Mouse (Mus musculus) fat pad, adult 2 months (tissue): Measurements from ENCODE around the gene Zbtb7a.
"Not testable (repeated sequence)": the region's sequence is repeated elsewhere in the genome, so short reads cannot be mapped to it uniquely, and the experiment has no call there.

Experiments
- DNase-seq: peaks from one replicate; pipeline ENCODE4 v3.0.0-alpha.2; 2011; ENCODE audit warnings: low read depth, low spot score; ENCODE audit errors: extremely low read depth

Gene Zbtb7a

DNA sequence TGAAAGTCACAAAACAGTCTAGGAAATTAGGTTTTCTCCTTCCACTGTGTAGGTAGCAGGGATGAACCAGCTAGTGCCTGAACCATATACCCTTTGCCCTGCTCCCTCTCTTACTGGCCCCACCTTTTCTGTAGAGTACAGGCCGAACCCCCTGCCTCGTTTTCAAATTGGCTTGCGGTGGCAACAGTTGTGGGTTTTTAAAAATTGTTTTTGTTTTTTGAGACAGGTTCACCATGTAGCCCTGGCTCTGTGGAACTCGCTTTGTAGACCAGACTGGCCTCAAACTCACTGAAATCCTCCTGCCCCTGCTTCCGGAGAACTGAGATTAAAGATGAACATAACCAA, 33.0 kb downstream of the Zbtb7a start:
- DNase-seq: no peak

DNA sequence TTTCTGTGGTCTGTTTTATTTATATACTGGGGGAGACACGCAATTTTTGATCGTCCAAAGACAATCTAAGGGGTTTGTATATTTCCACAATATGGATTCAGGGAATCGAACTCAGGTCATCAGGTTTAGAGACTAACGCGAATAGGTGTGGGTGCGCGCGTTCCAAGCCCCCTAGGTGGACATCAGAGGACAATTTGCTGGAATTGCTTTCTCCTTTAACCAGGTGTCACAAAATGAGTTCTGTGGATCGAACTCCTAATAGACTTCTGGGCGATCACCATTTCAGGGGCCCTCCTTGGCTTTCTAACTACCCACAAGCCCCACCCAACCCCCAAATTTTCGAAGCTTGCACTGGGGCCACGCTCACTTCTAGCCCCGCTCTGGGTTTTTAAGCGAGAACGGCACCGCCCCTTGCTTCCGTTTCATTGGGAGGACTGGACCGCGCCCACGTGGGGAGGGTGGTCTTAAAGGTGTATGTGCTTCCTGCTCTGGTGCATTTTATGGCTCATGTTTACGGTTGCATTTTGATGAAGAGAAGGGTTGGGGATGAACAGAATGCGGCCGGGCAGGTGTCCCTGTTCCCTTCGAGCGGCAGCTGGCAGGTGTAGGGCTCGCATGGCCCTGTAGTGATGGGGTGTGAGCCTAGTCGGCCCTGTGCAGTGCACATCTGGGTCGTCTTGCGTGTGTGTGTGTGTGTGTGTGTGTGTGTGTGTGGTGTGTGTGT, 33.7 kb downstream of the Zbtb7a start:
- DNase-seq: no peak

DNA sequence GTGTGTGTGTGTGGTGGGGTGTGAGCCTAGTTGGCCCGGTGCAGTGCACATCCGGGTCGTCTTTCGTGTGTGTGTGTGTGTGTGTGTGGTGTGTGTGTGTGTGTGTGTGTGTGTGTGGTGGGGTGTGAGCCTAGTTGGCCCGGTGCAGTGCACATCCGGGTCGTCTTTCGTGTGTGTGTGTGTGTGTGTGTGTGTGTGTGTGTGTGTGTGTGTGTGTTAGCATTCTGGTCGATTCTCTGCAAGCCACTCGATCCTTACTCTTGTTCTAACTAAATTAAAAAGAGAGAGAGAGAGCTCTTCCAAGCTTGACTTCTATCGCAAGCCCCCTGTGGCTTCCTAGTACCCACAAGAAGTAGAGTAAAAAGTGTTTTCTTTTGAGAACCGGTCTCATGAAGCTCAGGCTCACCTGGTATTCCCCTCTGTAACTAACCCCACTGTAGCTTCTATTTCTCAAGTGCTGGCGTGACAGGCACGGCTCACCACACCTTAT, 34.4 kb downstream of the Zbtb7a start:
- DNase-seq: not testable (repeated sequence)

DNA sequence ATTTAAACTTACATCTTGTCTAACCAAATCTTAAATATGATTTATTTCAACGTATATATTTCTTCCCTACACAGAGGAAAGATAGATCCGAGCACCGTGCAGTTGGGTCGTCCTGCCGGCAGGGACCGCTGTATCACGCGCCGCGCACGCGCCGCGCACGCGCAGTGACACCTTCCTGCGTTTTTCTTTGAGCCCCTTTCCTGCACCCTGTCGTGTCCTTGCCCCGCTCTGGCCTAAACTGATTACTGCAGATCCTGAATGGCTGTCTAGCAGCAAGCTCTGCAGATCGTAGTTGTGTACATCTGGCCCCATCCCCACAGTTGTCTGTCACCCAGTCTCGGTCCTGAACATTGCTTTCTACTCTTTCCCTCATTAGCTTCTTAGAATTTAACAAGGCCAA, 38.1 kb downstream of the Zbtb7a start:
- no peak for DNase-seq

DNA sequence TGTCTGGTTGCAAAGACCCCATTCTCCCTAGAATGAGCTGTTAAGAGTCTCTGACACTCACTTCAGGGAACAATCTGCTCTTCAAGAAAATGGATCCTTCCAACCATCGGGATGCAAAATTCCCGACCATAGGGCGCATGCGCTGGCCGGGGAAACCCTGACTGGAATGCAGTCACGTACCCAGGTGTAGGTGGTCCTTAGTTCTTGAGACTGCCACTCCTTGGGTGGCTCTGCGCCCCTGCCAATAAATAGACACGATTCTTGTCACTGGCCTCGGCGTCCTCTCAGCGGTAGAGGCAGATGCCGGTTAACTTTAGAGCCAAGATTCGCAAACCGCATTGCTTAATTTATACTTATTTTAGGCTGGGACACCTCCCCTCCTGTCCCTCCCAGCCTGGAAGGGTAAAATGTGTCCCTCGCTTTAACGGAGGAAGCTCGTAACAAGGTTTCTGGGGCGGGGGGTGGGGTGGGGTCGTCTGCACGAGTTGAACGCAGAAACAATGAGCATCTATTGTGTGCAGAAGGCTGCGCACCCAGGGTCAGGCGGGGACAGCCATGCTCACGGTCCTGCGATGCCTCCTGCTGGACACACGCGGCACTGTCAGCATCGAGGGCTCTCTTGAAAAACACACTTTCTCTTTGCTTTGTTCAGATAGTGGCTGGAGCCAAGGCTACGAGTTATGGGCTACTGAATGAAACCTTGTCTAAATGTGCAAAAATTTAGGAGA, 39.8 kb downstream of the Zbtb7a start:
- DNase-seq: no peak

DNA sequence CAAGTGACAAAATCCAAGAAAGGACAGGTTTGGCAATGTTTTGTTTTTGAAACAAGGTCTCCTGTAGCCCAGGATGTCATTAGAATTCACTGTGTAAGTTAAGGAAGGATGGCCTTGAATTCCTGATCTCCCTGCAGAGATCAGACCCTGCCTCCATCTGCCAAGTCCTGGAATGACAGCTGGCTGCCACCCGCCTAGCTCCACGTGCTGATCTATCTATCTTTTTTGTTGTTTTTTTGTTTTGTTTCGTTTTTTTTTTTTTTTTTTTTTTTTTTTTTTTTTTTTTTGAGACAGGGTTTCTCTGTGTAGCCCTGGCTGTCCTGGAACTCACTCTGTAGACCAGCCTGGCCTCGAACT, 40.3 kb downstream of the Zbtb7a start:
- DNase-seq: not testable (repeated sequence)

DNA sequence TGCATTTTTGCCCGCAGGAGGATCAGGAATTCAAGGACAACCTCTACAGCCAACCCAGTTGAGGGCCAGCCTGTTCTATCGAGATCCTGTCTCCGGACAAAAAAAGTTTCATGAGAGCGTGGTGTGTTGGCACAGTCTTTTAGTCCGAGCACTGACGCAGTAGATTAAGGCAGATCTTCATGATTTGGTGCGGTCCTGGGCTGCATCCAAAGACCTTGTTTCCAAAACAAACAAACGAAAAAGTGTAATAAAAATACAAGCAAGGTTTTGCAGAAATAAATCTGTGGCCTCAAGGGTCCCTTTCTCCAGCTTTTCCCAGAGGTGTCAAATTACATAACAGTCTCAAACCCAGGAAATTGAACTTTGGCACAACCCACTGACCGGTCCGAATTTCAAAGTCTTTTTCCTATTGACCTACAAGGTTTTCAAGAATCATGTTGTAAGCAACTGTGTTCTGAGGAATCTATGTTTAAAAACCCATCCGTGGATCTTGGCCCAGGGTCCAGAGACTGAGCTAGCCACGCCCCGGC, 41.0 kb downstream of the Zbtb7a start:
- no peak for DNase-seq

DNA sequence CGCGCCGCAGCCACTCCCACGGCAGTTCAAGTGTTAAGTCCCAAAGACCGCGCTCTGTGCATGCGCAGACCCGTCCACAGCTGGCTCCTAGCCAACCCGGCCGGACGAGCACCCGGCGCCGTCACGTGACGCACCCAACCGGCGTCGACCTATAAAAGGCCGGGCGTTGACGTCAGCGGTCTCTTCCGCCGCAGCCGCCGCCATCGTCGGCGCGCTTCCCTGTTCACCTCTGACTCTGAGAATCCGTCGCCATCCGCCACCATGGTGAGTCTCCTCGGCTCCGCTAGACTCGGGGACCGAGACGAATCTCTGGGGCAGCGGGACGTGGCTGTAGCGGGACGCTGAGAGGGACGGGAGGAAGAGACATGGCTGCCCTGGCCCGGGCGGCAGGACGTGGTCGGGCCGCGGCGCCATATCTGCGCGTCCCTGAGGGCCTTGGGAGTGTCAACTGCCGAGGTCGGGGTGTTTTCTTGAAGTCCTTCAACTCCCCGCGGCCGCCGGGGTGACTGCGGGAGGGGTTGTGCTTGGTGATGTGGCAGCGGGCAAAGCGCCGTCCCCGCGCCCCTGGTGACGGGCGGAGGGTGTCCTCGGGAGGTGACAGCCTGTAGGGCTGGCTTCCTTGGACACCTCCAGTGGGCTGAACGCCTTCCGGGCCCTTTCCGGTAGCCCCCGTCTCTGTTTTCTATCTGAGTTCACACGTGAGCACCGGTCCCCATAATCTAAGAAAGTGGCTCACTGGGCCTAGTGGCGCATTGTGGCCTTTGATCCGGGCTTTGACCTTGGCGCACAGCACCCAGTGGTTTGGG, 41.6 kb downstream of the Zbtb7a start, which contains the start of gene Eef2:
Eef2 (plus strand) TSS at position 166 of the 806 bp plus-strand sequence.
- no peak for DNase-seq

DNA sequence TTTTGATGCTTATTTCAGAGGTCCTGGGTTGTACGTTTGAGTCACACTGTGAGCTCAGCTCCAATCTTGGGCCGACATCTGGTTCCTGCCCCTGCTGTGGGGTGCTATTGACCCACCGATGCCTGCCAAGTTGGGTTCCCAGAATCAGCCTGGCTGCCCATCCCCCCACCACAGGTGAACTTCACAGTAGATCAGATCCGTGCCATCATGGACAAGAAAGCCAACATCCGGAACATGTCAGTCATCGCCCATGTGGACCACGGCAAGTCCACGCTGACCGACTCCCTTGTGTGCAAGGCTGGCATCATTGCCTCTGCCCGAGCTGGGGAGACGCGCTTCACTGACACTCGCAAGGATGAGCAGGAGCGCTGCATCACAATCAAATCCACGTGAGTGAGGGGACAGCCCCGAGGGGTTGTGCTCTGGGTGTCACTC, 42.5 kb downstream of the Zbtb7a start:
- no peak for DNase-seq

DNA sequence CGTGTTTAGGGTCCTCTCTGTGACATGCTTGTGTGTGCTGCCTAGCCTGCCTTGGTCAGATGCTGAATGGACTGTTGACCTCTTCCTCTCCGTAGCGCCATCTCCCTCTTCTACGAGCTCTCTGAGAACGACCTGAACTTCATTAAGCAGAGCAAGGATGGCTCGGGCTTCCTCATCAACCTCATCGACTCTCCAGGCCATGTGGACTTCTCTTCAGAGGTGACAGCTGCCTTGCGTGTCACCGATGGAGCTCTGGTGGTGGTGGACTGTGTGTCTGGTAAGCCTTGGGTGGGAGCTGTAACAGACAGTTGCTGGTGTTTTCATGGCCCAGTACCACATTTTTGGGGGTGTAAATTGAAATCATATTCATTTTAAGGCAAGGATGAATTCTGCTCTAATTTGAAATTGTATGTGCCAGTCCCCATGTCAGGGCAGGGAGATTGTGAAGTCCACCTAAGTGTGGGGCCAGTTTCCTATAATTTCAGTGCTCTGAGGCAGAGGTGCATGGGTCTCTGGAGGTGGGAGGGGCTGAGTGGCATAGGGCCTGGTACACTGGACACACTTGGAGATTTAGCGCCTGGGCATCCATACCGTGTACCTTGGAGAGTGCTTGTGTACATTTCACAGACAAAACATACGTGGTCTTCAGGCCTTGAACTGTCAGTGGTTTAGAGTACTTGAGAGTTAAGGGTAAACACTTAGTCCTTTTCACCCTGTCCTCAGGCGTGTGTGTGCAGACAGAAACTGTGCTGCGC, 43.1 kb downstream of the Zbtb7a start:
- no peak for DNase-seq

DNA sequence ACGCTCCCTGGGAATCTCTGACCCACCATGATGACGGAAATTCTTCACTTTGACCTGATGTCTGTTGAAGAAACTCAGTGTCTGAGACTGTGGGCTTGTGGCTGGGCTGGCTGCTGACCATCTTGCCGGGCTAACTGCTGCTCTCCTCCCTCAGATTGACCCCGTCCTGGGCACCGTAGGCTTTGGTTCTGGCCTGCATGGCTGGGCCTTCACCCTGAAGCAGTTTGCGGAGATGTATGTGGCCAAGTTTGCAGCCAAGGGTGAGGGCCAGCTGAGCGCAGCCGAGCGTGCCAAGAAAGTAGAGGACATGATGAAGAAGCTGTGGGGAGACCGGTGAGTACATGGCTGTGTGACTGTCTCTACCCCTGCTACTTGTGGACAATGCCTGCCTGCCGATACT, 43.9 kb downstream of the Zbtb7a start:
- DNase-seq: no peak

DNA sequence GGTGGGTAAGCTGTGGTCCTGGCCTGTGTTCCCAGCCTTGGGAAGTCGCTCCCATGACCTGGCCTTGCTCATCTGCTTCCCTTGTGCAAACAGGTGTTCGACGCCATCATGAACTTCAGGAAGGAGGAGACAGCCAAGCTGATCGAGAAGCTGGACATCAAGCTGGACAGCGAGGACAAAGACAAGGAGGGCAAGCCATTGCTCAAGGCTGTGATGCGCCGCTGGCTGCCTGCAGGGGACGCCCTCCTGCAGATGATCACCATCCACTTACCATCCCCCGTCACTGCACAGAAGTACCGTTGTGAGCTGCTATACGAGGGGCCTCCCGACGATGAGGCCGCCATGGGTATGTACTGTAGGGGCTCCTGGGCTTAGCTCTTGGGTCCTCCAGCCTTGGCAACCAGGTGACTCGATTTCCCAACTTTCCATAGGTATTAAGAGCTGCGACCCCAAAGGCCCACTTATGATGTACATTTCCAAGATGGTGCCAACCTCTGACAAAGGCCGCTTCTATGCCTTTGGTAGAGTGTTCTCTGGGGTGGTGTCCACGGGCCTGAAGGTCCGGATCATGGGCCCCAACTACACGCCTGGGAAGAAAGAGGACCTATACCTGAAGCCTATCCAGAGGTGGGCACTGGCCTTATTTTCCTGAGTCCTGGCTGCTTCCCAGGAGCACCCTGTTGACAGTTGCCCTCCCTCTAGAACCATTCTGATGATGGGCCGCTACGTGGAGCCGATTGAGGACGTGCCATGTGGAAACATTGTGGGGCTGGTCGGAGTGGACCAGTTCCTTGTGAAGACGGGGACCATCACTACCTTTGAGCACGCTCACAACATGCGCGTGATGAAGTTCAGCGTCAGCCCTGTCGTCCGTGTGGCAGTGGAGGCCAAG, 44.7 kb downstream of the Zbtb7a start:
- DNase-seq: no peak

DNA sequence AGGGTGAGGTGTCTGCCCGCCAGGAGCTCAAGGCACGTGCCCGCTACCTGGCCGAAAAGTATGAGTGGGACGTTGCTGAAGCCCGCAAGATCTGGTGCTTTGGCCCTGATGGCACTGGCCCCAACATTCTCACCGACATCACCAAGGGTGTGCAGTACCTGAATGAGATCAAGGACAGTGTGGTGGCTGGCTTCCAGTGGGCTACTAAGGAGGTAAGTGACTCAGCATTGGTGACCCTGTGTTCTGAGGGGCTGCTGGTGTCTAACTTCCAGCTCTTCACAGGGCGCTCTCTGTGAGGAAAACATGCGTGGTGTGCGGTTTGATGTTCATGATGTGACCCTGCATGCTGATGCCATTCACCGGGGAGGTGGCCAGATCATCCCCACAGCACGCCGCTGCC, 45.9 kb downstream of the Zbtb7a start:
- no peak for DNase-seq

DNA sequence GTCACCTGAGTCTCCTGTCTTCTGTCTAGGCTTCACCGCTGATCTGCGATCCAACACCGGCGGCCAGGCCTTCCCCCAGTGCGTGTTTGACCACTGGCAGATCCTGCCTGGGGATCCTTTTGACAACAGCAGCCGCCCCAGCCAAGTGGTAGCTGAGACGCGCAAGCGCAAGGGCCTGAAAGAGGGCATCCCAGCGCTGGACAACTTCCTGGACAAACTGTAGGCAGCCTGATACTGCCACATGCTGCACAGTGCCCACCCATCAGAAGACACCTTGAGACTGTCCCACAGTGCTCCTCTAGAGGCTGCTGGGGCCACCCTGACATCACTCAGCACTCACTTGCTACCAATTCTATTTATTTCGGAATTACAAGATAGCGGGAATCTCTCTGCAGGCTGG, 46.8 kb downstream of the Zbtb7a start:
- DNase-seq: not testable (repeated sequence)

DNA sequence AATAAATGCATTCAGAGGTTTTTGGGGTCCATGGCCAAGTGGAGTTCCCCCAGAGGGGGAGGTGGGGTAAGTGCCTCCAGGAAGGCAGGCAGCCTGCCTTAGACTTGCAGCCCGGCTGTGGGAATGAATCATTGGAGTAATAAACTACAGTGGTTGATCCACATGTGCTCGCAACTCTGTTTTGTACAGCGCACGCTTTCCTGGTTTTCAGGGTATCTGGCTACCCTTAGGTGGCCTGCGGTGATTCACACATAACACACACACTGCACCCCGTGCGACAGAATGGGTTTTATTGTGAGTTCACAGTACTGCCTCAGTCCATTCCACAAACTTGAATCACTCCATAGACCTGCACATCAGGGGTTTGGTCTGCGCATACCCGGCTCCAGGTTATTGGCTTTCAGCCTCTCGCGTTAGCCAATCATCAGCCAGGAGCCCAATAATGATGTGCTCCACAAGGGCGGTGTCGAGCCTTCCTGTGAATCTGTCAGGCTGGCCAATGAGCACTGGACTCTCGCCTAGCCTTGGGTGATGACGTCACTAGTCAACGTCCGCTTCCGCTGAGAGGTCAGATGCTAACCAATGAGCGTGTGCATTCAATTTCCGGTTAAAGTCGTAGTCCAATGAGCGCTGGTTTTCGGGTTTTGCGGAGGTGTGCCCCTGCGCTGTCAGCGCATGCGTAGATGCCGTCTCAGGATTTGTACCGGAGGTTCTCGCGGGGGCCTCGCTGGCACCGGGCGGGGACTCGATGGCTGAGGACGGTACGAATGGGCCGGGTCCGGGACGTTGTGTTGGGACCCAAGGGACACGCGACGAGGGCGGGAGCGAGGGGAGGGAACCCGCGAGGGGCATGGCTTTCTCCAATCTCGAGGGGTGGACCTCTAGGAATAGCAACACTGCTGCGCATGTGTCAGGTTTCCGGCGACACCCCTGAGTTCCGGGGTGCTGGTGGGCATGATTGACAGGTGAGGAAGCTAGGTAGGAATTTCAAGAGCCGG, 47.6 kb downstream of the Zbtb7a start, which contains the start of gene Dapk3:
Dapk3 (plus strand) TSS at position 670 of the 998 bp plus-strand sequence.
- peak; percentile 96 for DNase-seq

DNA sequence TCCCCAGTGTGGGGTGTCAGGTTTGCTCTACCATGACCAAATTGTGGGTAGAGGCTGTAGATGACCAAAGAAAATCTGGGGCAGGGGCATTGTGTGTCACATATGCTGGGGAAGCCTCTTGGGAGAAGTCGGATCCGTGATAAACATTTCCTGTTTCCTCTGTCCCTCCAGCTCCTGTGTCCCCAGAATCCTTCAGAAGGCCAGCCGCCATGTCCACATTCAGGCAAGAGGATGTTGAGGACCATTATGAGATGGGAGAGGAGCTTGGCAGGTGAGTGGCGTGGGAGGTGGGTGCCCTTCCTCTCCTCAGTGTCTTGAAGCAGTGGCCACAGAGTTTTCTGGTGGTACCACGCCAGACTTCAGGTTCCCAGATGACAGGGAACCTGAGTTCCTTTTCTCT, 48.8 kb downstream of the Zbtb7a start, which contains the start of gene 4930442H23Rik:
4930442H23Rik (minus strand) TSS at position 45 of the 400 bp plus-strand sequence.
- DNase-seq: no peak

DNA sequence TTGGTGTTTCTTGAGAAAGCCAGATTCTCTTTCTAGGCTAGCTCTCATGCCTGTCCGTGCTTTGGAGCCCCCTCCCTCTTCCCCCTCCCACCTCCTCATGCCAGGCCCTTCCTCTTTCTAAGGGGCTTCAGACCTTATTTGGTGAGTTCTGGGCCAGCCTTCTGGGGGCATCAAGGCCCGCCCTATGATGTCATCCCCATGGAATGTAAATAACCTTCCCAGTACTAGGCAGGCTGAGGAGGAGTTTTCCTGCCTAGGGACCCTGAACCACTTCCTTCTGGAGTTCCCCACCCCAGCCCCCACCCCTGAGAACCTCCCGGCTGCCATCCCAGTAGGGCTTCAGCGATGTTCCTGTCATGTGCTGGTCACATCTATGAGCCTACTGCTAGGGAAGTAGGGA, 49.7 kb downstream of the Zbtb7a start:
- no peak for DNase-seq

DNA sequence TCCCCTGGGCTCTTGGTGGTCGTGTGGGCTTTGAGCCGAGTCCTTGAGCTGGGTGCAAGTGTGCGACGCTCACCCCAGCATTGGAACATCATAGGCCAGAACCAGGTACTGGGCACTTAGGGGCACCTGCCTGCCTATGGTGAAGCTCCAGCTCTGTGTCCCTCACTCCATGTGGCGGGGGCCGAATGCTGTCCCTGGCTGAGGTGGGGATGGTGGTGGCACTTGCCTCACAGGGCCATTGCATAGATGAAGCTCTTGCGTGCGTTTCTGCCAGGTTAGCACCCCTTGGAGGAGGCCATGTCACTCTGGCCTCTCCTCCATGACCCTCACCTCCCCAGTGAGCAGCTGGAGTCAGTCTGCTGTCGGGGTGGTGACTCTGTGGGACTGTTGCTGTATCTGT, 52.1 kb downstream of the Zbtb7a start:
- no peak for DNase-seq
